Mouse (Mus musculus): ENCODE data around the gene Slc25a25.

Slc25a25 gene

GRCm38 (mm10) chr2:32395484-32395945 lies 55.7 kb downstream of the Slc25a25 start, which contains the start of gene Ptges2:
Gene Ptges2 (plus strand): TSS chr2:32395896.
- peak; percentile 93 for DNase-seq

DNA sequence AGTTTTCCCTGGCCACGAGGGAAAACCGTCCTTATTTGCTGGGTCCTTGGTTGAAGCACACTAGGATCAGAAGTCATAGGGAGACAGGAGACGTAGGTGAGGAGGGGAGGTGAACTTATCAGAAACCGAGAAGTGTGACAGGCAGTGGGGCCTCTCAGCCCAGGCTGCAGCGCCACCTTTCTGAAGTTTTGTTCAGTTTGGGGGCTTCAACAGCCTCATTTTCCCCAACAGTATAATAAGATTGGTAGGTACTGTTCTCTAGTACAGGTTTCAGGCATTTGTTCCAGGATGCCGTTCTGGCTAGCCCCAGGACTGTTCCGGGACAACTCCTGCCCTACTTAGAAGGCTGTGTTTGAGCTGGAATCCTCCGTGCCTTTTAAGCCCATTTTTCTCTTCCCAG lies 56.3 kb downstream of the Slc25a25 start:
- DNase-seq = no peak

GRCm38 (mm10) chr2:32392063-32392462 lies 59.2 kb downstream of the Slc25a25 start:
- DNase-seq = no peak

- no peak for DNase-seq
Observed at GRCm38 (mm10) chr2:32390871-32391270, 60.4 kb downstream of the Slc25a25 start.

DNA sequence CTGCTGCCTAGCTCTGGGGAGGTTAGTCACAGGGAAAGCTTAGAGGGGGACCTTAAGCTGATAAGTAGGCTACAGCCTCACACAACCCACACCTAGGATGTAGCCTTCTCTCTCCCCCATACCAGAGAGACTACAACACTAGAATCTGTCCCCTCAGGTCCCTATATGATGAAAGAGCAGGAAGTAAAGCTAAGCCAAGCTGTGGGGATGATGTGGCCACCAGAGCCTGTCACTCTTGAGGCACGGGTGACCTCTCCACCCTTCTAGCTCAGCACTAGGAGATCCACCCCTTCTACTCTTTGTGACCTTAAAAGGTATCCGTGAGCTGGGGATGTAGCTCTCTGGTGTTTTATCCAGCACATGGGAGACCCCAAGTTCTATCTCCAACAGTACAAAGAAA lies 62.1 kb downstream of the Slc25a25 start:
- no peak for DNase-seq

- DNase-seq = no peak
Observed at GRCm38 (mm10) chr2:32387706-32388490, 63.3 kb downstream of the Slc25a25 start, which contains the start of gene Lcn2. Gene Lcn2 (minus strand): TSS chr2:32388252.

DNA sequence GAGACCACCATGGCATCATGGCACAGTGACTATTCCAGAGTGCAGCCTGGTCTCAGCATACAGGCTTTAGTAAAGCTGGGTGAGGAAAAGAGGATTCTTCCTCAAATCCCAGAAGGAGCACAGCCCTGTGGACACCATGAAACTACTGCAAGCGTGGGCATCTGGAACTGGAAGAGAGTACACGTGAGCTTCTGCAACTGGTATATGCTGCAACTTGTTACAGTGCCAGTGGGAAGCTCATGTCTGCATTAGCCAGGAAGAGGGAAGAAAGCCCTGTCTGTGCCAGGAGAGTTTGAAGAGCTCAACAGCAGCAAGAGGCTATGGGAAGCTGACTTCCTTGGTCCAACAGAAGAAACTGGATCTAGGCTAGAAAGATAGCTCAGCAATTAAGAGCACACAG lies 68.6 kb downstream of the Slc25a25 start:
- no peak for DNase-seq

DNA sequence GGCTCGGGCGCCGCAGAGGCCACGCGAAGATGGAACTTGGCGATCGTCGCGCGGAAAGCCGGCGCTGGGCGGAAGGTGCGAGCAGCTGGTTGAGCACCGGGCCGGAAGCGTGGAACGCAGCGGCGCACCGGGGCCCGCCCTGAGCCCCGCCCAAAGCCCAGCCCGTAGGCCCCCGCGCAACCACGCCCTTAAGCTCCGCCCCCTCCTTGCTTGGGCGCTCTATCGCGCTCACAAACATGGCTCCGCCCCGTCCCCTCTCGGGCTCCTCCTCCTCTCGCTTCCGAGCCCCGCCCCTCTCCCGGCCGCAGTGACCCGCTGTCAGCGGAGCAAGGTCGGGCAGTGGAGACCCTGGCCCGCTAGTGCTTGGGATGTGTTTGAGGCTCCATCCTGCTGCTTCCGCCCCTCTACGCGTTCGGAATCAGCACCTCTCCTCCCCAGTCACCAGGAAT lies 69.4 kb downstream of the Slc25a25 start, which contains the start of gene 1110008P14Rik:
1110008P14Rik (minus strand) TSS at position 164 of the 449 bp plus-strand sequence.
- DNase-seq = peak; percentile 94

GRCm38 (mm10) chr2:32381141-32381774 lies 70.0 kb downstream of the Slc25a25 start:
- peak; percentile 69 for DNase-seq

DNA sequence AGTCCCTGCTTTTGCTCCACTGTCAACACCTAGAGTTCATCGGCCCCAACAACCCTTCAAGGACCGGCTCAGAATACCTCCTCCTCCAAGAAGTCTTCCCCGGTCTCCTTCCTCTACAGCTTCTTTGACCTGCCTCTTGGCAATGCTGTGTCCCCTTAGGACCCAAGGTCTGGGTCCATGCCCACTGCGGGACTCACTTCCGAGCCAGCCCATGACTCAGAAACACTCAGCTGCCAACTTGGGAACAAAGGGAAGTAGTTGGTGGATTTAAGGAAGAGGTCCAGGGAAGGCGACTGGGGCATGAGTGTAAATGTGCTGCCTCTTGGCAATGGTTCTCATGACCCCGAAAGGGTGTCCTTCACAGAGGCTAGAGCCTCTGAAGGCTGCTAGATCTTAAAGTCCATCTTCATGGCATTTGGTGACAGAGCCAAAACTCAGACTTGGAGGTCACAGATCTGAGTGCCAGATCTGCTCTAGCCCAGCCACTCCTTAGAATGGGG lies 71.2 kb downstream of the Slc25a25 start:
- no peak for DNase-seq

DNA sequence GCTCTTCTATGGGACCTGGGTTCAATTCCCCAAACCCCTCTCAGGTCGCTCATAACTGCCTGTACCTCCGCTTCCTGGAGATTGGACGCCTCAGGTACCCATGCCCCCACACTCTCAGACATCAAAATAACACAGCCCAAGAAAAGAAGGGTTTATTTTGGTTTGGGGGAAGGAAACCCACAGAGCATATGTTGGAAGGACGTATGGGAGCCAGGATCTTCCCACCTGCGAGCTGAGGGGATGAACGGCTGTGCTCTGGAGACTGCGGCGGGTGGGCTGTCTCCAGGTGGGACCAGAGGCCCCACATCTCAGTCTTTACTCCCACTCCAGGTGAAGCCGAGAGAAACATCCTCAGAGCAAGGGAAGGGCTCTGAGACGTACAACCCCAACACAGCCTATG lies 74.3 kb downstream of the Slc25a25 start:
- no peak for DNase-seq

- DNase-seq = no peak
Observed at GRCm38 (mm10) chr2:32375317-32375940, 75.8 kb downstream of the Slc25a25 start.

GRCm38 (mm10) chr2:32374191-32374590 lies 77.1 kb downstream of the Slc25a25 start:
- no peak for DNase-seq

DNA sequence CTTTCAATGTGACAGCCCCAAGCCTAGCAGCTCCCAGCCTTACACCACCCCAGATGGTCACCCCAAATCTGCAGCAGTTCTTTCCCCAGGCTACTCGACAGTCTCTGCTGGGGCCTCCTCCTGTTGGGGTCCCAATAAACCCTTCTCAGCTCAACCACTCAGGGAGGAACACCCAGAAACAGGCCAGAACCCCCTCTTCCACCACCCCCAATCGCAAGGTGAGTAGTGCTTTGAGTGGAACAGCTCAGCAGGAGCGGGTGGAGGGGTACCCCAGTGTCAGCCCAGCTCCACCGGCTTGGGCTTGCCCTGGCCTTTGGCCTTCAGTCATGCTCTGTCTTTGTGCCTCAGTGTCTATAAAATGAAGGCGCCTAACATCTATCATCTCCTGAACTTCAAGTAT lies 83.9 kb downstream of the Slc25a25 start:
- no peak for DNase-seq
